Mouse (Mus musculus) thymus, postnatal 25 days (tissue): ENCODE results near the gene Lpar1.

Source experiments
- DNase-seq: peaks from one replicate; pipeline ENCODE4 v3.0.0; 2022

The Lpar1 gene

GRCm38 (mm10) chr4:58438654-58439053, 115.0 kb downstream of the Lpar1 start:
- DNase-seq: no peak

DNA sequence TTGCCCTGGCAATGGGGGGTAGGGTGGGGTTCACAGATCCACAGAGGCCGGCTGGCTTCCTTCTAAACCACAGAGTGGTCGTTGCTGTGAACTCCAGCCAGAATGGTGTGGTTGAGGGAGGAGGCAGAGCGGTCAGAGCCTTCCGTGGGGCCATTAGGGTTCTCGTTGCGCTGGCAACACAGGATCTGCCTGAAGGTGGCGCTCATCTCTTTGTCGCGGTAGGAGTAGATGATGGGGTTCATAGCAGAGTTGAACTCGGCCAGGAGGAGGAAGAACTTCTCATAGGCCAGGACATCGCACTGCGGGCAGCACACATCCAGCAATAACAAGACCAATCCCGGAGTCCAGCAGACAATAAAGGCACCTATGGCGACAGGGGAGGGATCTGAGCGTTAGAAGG, 116.4 kb downstream of the Lpar1 start:
- DNase-seq: no peak

- no peak for DNase-seq
These were observed 130.3 kb downstream of the Lpar1 start for GRCm38 (mm10) chr4:58423276-58423930.

- DNase-seq: no peak
These were observed 134.5 kb downstream of the Lpar1 start for GRCm38 (mm10) chr4:58419225-58419624.

DNA sequence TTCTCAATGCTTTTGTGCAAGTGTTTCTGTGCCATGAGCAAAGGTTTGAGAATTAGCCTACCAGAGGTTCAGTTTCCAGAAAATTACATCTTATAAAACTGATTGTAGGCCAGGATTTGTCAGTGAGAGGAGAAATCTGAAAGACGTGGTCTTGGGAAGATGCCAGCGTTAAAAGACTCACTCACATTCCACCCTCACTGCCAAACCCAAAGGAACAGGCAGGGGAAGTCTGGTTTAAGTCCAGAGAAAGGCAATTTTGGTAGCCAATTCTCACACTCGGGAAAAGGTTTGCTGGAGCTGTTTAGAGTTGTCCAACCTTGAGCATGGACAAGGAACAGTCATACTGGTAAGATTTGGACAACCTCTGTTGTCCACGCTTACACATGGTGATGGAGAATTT, 136.4 kb downstream of the Lpar1 start:
- no peak for DNase-seq

DNA sequence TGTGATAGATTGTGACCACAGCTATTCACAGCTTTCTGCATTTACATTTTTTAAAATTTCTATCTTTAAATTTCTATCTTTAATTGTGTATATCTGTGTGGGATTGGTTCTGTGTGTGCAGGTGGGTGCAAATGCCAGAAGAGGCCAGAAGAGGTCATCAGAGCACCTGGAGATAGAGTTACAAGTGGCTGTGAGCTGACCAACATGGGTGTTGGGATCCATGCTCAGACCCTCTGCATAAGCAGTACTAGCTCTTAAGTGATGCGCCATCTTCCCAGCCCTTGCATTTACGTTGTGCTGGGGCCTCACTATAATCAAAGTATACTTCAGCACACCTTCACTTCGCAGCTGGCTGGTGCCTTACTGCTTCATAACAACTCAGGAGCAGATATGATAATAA, 138.2 kb downstream of the Lpar1 start:
- no peak for DNase-seq

DNA sequence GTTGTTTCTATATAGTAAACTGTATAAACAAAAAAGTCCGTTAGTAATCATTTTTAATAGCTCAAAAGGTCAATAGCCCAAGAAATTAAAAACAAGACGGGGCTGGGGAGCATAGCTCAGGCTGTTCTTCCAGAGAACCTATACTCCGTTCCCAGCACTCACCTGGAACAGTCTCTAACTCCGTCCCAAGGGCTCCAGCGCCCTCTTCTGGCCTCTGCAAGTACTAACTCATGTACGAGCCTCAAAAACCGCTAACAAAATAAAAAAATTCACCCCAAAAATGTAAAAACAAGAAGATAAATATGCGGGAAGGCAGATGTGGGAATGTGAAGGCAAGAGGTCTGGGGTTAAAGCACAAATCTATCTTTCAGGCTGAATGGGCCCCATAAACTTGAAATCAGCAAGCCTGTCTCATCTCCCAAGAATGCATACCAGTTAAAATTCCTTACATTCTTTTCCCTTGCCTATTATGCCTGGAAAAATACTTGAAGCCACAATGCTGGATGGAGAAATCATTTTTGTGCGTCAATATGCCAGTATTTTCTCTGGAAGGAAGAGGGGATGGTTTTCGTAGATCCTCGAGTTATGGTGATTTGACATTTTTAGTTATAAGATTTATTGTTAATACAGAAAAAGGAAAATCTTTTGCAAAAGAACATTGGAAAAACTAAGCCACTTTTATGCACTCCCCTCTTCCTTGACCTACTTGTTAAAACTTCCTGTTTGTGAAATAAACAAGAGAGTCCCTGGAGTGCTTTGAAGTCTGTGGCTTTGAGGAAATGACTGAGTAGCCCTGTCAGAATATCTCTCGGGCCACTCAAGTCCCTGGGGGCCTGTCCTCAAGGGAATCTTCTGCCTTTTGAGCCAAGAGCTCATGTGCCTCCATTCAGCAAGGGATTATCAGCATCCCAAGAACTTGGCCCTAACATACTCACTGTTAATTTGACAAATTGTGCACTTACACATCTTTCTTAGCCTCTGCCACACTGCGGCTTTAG, 140.2 kb downstream of the Lpar1 start:
- no peak for DNase-seq

DNA sequence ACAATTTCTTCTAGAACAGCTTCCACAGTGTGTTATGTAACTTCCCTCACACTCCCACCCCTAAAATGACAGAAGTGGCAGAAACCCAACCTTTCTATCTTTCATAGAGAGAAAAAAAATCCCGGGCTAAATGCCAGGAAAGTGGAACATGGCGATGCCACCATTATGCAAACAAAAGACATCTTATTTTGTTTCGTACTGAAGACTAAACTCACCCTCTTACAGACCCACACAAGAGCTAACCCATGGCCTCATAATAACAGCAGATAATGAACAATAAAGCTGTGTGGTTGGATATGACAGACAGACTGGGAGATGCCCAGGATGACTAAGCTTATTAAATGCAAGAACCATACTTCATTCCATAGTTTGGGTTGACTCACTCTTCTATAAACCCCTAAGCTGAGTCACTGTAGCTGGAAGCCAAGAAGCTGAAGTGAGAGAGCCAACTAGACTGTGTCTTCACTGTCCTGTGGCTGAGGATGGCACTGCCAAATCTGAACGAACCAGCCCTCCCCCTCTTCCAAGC, 151.7 kb downstream of the Lpar1 start:
- DNase-seq: no peak

DNA sequence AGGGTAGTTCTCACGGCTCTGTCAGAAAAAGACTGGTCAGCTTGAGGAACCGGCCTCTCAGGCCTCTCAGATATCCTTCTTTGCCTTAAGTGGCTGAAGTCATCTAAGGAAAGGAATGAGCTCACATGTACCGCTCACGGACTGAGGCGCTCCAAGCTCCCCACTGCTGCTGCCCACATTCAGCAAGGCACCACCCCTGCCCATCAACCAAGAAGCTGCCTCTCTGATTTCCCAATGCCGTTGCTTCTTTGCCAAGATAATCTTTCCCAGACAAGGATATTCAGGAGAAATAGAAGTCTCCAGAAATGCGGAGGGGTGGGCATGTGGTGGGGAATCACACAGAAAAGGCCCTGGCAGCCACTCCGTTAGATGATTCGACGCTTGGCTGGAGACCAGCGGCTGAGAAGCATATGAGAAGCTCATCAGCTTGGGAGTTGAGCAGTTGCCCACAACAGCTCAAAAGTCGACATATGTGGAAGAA, 152.8 kb downstream of the Lpar1 start:
- DNase-seq: no peak
